Mouse (Mus musculus): ENCODE data around the gene Sp3. TPM values are rescaled to one million over a fixed set of nuclear protein-coding genes. Genes with fewer than 3 reads are reported as not detected.
"Not testable (repeated sequence)": the region's sequence is repeated elsewhere in the genome, so short reads cannot be mapped to it uniquely, and the experiment has no call there.

Gene Sp3
- polyA plus RNA-seq, 1 experiment from 2014 or later, result 72.3 TPM

GRCm38 (mm10) chr2:73001994-73002393 is 21.7 kb upstream of the Sp3 start:
- 80% methylated on average over 5 of the region's 5 CpGs for WGBS

GRCm38 (mm10) chr2:73000194-73000593 is 19.9 kb upstream of the Sp3 start:
- no peak for DNase-seq
- Histone ChIP-seq H3K4me3 (ENCODE audit: low read depth, low read length) (no peak overlapping the region), H3K27ac (ENCODE audit: low read depth) (no peak overlapping the region), H3K4me1 (ENCODE audit: insufficient read depth) (peaks cover 19% of the 10 kb centered on the region), H3K27me3 (ENCODE audit: insufficient read depth, low read length) (no peaks in the 10 kb centered on the region), H3K4me2 (no peak overlapping the region), H3K9me3 (ENCODE audit: low read depth, low read length) (no peaks in the 10 kb centered on the region), H3K36me3 (ENCODE audit: insufficient read depth) (no peaks in the 10 kb centered on the region), H3K9ac (no peak overlapping the region)
- no peak for ATAC-seq (ENCODE audit: insufficient read depth)
- 49% methylated on average over 8 of the region's 8 CpGs for WGBS
- TF ChIP-seq CTCF (IDR thresholded peaks at IDR 0.05; ENCODE audit: low read depth), result no peak

More at GRCm38 (mm10) chr2:73001994-73002393, 21.7 kb upstream of the Sp3 start:
- no peak overlapping the region for H3K27ac ChIP-seq (ENCODE audit: low read depth)
- no peak for DNase-seq
- H3K9me3 ChIP-seq (ENCODE audit: low read depth, low read length), result no peaks in the 10 kb centered on the region
- H3K9ac ChIP-seq, result no peak overlapping the region
- ATAC-seq (ENCODE audit: insufficient read depth), result no peak; the same call in 1 of the 2 replicates
- no peaks in the 10 kb centered on the region for H3K36me3 ChIP-seq (ENCODE audit: insufficient read depth)
- no peak overlapping the region for H3K4me2 ChIP-seq
- no peak overlapping the region for H3K4me3 ChIP-seq (ENCODE audit: low read depth, low read length)
- TF ChIP-seq CTCF (IDR thresholded peaks at IDR 0.05; ENCODE audit: low read depth), result no peak
- no peaks in the 10 kb centered on the region for H3K27me3 ChIP-seq (ENCODE audit: insufficient read depth, low read length)
- peaks cover 11% of the 10 kb centered on the region for H3K4me1 ChIP-seq (ENCODE audit: insufficient read depth)

GRCm38 (mm10) chr2:72997586-72997985 is 17.3 kb upstream of the Sp3 start:
- Histone ChIP-seq H3K36me3 (ENCODE audit: insufficient read depth) (no peaks in the 10 kb centered on the region), H3K27ac (ENCODE audit: low read depth) (no peak overlapping the region), H3K27me3 (ENCODE audit: insufficient read depth, low read length) (no peaks in the 10 kb centered on the region), H3K4me1 (ENCODE audit: insufficient read depth) (peaks cover 10% of the 10 kb centered on the region), H3K4me3 (ENCODE audit: low read depth, low read length) (no peak overlapping the region), H3K4me2 (no peak overlapping the region), H3K9me3 (ENCODE audit: low read depth, low read length) (no peaks in the 10 kb centered on the region), H3K9ac (no peak overlapping the region)
- 88% methylated on average over 4 of the region's 4 CpGs for WGBS
- no peak for ATAC-seq (ENCODE audit: insufficient read depth)
- no peak for TF ChIP-seq CTCF (IDR thresholded peaks at IDR 0.05; ENCODE audit: low read depth)
- no peak for DNase-seq

- H3K27me3 ChIP-seq (ENCODE audit: insufficient read depth, low read length), result no peaks in the 10 kb centered on the region
- 56% methylated on average over 9 of the region's 9 CpGs for WGBS
- DNase-seq (peak; percentile 69), ATAC-seq (ENCODE audit: insufficient read depth) (no peak)
- no peaks in the 10 kb centered on the region for H3K9me3 ChIP-seq (ENCODE audit: low read depth, low read length)
- H3K36me3 ChIP-seq (ENCODE audit: insufficient read depth), result no peaks in the 10 kb centered on the region
- no peak for TF ChIP-seq CTCF (IDR thresholded peaks at IDR 0.05; ENCODE audit: low read depth)
- H3K4me1 ChIP-seq (ENCODE audit: insufficient read depth), result peaks cover 10% of the 10 kb centered on the region
- H3K4me3 ChIP-seq (ENCODE audit: low read depth, low read length), result no peak overlapping the region
- H3K4me2 ChIP-seq, result no peak overlapping the region
- H3K27ac ChIP-seq (ENCODE audit: low read depth), result 0 out of 2 replicates have a peak overlapping the region, but pooled peaks have one; percentile 2
- no peak overlapping the region for H3K9ac ChIP-seq
These were observed 16.6 kb upstream of the Sp3 start for GRCm38 (mm10) chr2:72996808-72997378.

GRCm38 (mm10) chr2:72995346-72996097 is 15.3 kb upstream of the Sp3 start:
- Histone ChIP-seq H3K9ac (no peak overlapping the region; the same call in 1 of the 2 replicates), H3K27me3 (ENCODE audit: insufficient read depth, low read length) (no peaks in the 10 kb centered on the region), H3K4me1 (ENCODE audit: insufficient read depth) (peaks cover 10% of the 10 kb centered on the region), H3K36me3 (ENCODE audit: insufficient read depth) (no peaks in the 10 kb centered on the region), H3K4me2 (no peak overlapping the region), H3K4me3 (ENCODE audit: low read depth, low read length) (no peak overlapping the region), H3K9me3 (ENCODE audit: low read depth, low read length) (no peaks in the 10 kb centered on the region), H3K27ac (ENCODE audit: low read depth) (peak overlapping the region; percentile 91)
- TF ChIP-seq CTCF (IDR thresholded peaks at IDR 0.05; ENCODE audit: low read depth), result no peak
- ATAC-seq (ENCODE audit: insufficient read depth) (peak; percentile 88; the same call in 1 of the 2 replicates), DNase-seq (peak; percentile 89)
- WGBS, result 27% methylated on average over 9 of the region's 9 CpGs

GRCm38 (mm10) chr2:72994165-72994564 is 13.9 kb upstream of the Sp3 start:
- H3K4me2 ChIP-seq, result no peak overlapping the region
- no peak overlapping the region for H3K9ac ChIP-seq
- peaks cover 10% of the 10 kb centered on the region for H3K4me1 ChIP-seq (ENCODE audit: insufficient read depth)
- no peaks in the 10 kb centered on the region for H3K36me3 ChIP-seq (ENCODE audit: insufficient read depth)
- no peak for TF ChIP-seq CTCF (IDR thresholded peaks at IDR 0.05; ENCODE audit: low read depth)
- H3K27me3 ChIP-seq (ENCODE audit: insufficient read depth, low read length), result no peaks in the 10 kb centered on the region
- H3K9me3 ChIP-seq (ENCODE audit: low read depth, low read length), result peaks cover 2% of the 10 kb centered on the region; the same call in 1 of the 2 replicates
- H3K4me3 ChIP-seq (ENCODE audit: low read depth, low read length), result no peak overlapping the region
- no peak for ATAC-seq (ENCODE audit: insufficient read depth)
- H3K27ac ChIP-seq (ENCODE audit: low read depth), result no peak overlapping the region
- 59% methylated on average over 2 of the region's 2 CpGs for WGBS
- DNase-seq, result no peak

- no peak overlapping the region for H3K4me2 ChIP-seq
- ATAC-seq (ENCODE audit: insufficient read depth) (no peak), DNase-seq (no peak)
- H3K27me3 ChIP-seq (ENCODE audit: insufficient read depth, low read length), result no peaks in the 10 kb centered on the region
- H3K9ac ChIP-seq, result no peak overlapping the region
- H3K4me3 ChIP-seq (ENCODE audit: low read depth, low read length), result no peak overlapping the region
- peaks cover 4% of the 10 kb centered on the region; the same call in 1 of the 2 replicates for H3K9me3 ChIP-seq (ENCODE audit: low read depth, low read length)
- H3K4me1 ChIP-seq (ENCODE audit: insufficient read depth), result peaks cover 10% of the 10 kb centered on the region
- no peak for TF ChIP-seq CTCF (IDR thresholded peaks at IDR 0.05; ENCODE audit: low read depth)
- H3K27ac ChIP-seq (ENCODE audit: low read depth), result no peak overlapping the region
- H3K36me3 ChIP-seq (ENCODE audit: insufficient read depth), result no peaks in the 10 kb centered on the region
- 95% methylated on average over 17 of the region's 17 CpGs for WGBS
These were observed 12.3 kb upstream of the Sp3 start for GRCm38 (mm10) chr2:72992497-72992896.

GRCm38 (mm10) chr2:72988945-72989344 is 8.7 kb upstream of the Sp3 start:
- not testable (repeated sequence) for H3K4me3 ChIP-seq (ENCODE audit: low read depth, low read length); H3K27ac ChIP-seq (ENCODE audit: low read depth); H3K36me3 ChIP-seq (ENCODE audit: insufficient read depth); H3K27me3 ChIP-seq (ENCODE audit: insufficient read depth, low read length); H3K9ac ChIP-seq; DNase-seq; H3K4me2 ChIP-seq; H3K9me3 ChIP-seq (ENCODE audit: low read depth, low read length); ATAC-seq (ENCODE audit: insufficient read depth); H3K4me1 ChIP-seq (ENCODE audit: insufficient read depth)
- WGBS, result 82% methylated on average over 9 of the region's 9 CpGs

Data from lung, embryonic 14.5 days (tissue).